Mouse (Mus musculus) erythroblast, embryonic 14.5 days (primary cell): ENCODE data around the gene Itsn1.

Experiments used
- GATA1 ChIP-seq: IDR thresholded peaks from 2 replicates; pipeline ENCODE4 v1.6.1; 2012; ENCODE audit warnings: low read length, inconsistent platforms, mixed read lengths
- TAL1 ChIP-seq: IDR thresholded peaks from 3 replicates; pipeline ENCODE4 v1.6.1; 2012; ENCODE audit warnings: low read length, inconsistent platforms, mixed read lengths

DNA sequence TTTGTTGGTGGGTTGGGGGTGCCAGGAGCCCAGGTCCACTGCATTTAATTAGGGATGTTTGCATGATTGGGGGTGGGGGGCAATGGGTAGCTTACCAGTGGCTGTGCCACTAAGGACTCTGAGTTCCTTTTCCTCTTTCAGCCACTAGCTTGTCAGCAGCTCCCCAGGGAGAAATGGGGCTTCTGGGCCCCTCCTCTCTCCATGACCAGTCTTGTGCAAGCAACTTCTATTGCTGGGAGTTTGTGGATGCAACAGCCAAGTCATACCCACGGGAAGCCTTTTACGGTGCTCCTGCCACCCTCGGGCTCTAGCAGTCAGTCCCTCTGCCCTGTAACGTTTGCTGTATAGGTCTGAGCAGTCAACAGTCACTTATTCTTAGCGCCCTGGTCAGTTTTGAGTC, 5.7 kb downstream of the Itsn1 start:
- no peak for TF ChIP-seq TAL1
- no peak for TF ChIP-seq GATA1
